Mouse (Mus musculus) ZHBTc4 (cell line): ENCODE data around the gene Dixdc1.

ENCODE experiments used
- DNase-seq: peaks from one replicate; pipeline ENCODE4 v3.0.0-alpha.2; 2011; ENCODE audit warnings: low read depth, low spot score

Dixdc1 gene

DNA sequence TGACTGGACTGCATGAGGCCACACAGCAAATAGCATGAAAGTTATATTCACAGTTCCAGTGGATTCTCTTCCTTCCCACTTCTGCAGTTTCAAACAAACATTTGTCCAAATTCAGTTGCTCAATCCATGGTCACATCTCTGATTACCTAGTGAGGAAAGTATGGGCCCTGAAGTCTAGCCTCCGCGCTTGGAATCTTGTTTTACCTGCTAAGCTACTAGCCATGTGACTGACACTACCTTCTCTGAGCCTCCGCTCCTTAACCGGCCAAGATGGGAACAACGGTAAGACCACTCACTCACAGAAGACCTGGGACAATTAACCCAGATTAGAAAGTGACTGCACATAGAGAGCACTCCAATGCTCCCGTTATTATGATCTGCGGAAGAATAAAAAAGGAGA lies 6.5 kb upstream of the Dixdc1 start:
- DNase-seq, result no peak

DNA sequence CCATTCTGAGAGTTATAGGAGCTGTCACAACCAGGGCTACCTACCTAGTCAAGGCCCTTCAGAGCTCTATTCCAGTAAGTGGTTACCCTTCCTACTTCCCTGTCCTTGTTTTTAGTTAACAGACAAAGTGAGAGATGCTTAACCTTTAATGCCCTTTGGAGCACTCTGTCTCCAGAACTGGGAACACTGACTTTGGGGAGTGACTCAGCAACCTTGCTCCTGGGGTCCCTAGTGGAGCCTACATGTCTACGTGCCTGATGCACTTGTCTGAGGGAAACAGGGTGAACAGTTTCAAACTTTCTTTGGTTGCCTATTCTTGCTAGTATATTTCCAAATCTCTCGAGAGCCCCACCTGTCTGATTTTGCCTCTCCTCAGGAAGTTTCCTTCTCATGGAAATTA lies 3.4 kb upstream of the Dixdc1 start:
- peak; percentile 31 for DNase-seq

DNA sequence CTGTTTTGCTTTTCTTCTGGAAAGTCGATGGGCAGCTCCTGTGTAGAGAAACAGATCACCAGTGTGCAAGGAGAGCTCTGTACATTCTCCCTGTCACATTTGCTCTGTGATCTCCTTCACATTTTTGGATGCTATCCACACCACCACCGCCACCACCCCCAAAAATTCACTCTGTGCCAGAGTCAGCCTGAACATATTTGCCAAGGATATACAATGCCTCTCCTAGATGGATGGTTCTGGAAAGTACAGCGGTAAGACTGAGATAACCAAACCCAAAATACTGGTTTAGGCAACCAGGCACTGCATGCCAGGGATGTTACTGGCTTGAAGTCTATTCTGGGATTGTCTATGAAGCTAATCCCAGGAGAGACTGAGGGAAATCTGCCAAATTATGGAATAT lies 2.9 kb upstream of the Dixdc1 start:
- DNase-seq, result no peak

DNA sequence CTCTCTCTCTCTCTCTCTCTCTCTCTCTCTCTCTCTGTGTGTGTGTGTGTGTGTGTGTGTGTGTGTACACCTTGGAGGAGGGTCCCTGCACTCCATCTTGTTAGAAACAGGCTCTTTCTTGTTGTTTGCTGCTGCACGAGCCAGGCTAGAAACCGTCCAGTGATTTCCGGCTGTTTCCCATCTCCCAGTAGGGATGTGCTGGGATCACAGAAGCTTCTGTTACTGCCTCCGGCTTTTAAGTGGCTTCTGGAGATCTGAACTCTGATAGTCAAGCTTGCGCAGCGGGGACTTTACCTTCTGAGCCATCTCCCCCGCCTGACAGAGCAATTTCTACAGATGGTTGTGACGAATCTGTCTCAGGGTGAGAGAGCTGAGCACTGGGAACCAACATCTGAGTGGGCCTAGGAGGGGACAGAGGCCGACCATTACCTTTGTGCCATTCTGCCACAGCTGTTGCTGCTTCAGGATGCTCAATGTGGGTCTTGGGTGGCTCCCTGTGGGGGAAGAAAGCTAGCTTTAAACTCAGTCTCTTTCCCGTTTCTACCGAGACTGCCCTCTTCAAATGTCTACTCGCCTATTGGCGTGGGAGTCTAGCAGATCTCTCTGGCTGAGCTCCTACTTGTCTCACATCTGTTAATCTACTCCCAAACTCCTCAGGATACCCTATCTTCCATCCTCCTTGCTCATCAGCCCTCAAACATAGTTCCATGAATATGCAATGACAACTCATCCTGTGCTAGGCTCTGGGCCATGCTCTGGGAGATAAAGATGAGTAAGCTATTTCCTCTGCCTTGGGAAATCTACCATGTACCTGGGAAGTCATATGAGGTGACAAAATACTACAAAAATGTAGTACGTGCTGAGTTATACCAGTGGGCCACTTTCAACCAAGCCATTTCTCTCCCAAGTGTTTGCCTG lies 1.8 kb upstream of the Dixdc1 start:
- DNase-seq, result peak; percentile 68

DNA sequence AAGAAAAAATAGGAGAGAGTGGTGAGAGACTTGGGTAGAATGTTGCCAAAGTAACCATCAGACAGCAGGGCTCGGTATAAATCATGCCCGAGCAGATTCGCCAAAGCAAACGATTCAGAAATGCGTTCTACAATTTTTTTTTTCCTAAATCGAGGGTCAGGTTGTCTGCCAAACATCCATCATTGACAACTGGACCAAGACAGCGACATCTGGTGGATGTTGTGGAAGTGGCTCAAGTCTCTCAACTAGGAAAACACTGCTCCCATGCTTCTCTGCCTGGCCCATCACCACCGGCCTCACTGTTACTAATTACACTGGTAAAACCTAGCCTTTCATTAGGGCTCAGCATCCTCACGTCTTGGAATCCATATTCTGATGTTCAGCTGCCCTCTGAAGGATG lies 4.3 kb downstream of the Dixdc1 start:
- DNase-seq, result peak; percentile 78

DNA sequence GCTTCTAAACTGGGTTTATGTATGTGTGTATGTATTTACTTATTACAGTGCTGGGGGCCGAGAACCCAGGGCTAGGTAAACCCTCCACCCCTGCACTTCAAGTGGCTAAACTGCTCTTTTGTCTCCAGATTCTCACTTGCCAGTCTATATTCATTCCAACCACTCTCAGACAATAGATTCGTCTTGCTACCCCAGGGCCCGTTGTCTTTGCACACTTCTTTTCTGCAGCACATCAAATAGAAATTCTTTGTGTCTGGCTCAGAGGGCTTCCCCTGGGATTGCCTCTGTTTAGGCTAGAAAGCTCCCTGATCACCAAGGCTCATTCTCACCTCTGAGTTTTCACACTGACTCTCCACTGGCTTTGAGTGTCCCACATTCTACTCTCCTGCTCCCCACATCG lies 6.8 kb downstream of the Dixdc1 start:
- DNase-seq, result peak; percentile 43

DNA sequence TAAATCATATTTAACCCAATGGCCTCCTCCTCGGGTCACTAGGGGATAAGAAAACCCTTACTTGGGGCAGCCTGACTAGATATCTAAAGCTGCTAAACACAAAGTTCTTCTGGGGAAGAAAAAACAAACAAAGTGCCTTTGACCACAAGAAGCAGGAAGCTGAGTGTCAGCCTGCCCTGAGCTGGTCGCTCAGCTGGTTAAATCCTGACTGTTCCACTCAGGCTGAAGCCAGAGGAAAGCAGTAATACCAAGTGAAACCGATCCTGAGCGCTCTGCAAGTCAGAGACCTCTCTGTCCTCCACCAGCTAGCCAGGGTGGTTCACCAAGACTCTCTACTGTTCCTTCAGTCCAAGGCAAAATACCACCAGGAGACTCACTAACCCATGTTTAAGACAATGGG lies 9.7 kb downstream of the Dixdc1 start:
- DNase-seq, result peak; percentile 56

DNA sequence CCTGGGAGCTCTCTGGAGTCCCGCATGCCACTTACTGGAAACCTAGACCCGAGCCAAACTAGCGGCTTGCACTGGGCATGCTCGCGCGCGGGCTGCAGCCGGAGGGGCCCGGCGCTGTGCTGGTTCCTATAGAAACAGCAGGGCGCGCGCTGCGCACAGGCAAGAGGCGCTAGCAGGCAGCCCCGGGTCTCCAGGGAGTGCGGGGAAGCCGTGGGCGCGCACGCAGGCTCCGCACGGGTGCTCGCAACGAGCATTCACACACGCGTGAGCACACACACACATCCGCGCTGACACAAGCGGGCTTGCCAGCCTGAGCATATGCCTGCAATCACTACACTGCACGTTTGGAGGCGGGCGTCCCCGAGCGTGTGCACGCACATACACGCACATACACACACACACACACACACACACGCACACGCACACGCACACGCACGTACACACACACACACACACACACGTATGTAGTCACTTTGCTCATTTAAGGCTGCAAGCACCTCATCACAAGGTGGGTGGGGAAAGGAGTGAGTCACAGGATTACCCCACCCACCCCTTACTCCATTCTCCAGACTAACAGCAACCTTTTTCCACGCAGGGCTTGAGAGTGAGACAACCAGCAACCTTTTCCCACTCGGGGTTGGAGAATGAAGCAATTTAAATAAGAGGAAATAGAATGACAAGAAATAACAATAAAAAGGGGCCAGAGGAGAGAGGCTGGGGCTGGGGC lies 11.2 kb downstream of the Dixdc1 start:
- DNase-seq, result peak; percentile 93

DNA sequence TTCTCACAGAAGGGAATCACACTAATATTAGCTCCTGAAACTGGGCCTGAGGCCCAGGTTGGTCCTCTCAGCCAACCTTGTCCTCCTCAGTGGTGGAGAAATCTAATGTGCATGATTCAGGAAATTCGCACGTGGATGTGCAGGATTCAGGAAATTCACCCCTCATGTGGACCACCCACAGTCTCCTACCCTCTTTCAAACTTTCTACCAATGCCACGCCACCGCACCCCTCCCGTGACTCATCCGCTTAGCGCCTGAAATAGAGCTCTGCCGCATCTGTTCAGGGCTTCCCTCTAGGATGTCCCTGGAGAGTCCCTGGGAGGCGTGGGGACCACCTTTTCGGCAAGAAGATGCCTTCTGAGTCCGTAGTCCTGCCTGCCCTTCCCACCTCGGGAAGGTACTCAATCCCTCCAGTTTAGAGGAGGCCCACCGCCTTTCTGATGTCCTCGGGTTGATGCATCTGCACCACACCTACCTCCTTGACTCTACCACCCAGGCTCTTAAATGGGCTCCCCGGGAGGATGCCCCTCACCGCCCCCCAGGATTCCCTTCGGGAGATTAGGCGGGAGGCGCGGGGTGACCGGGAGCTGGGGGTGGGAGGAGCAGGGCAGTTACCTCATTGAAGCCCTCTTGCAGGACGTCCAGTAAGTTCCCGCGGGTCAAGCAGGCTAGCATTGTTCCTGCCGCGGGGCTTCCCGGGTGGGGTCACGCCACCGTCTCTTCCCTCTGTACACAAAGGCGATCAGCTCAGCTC lies 12.0 kb downstream of the Dixdc1 start:
- DNase-seq, result peak; percentile 64

DNA sequence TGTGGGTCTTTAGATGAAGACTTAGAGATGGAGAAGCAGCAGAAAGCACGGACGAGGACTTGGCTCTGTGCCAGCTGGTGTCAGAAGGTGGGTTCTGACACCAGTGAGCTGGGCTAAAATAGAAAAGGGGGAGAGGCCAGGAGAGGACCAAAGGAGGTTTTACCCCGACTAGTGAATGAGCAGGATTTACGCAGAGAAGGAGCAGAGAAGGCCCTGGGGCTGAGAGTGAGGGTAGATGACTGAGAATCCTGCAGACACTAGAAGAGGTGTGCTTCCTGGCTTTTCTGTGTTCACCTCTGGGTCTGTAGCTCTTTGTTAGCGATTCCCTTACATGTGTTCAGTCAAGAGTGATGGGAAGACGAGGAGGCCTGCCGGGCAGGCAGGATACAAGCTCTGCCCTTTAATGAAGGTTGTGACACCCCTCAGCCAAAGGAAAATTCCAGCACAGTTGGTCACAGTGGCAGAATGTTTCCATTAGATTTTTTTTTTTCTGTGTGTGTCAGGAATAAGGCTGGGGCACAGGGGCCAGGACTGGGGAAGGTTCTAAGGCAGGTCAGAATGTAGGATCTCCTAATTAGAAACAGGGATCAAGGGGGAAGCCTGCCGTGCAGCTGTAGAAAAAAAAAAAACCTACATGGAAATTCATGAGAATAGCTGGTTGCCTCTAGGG lies 13.3 kb downstream of the Dixdc1 start:
- no peak for DNase-seq

DNA sequence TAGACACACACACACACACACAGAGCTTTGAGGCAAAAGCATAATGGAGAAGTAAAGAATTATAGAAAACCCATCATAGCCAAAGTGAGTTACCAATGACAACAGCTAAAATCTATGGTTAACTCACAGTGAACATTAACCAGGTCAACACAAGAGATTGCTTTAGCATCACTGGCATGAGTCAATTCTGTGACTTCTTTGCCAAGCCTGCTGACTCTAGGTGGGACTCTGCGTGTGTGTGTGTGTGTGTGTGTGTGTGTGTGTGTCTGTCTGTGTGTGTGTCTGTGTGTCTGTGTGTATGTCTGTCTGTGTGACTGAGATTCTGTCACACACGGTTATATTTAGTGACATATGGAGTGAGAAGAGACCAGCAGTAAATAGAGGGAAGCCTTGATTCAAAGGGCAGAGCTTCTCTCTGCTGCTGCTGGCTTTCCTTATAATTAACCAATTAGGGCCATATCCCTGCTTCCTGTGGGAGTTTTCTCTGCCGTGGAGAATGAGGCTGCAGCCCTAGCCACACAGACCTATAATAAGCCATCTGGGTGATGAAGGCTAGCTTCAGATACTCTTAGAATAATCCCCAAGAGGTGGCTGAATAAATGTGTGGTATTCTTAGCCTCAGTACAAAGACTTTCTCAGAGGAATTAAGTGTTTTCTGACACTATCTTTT lies 14.5 kb downstream of the Dixdc1 start:
- DNase-seq, result no peak

DNA sequence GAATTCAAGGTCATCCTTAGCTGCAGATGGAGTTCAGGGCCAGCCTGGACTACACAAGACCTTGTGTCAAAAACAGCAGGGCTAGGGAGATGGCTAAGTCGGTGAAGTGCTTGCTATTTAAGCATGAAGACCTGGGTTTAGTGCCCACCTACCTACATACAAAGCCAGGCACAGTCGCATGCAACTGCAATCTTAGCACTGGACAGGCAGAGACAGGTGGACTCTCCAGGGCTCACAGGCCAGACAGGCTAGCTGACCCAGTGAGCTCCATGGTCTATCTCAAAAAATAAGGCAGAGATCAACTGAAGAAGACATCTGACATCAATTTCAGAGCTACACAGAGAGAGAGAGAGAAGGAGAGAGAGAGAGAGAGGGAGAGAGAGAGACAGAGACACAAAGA lies 15.2 kb downstream of the Dixdc1 start:
- DNase-seq, result no peak

DNA sequence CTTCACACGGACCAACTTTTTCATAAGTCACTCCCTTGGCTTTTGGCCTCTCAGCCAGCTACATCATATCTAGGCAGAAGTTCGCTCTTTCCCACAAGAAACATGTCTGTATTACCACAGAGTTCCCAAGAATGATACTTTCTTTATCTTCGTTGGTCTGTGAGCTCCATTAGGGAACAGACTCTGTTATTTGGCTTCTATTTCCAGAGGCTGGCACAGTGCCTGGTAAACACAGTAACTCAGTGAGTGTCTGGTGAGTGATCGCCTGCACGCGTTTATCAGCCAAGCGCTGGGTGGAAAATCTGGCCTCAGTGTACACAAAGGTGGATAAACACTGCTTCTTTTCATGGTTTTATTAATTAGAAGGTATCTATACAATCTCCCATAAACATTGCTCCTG lies 15.9 kb downstream of the Dixdc1 start:
- no peak for DNase-seq

DNA sequence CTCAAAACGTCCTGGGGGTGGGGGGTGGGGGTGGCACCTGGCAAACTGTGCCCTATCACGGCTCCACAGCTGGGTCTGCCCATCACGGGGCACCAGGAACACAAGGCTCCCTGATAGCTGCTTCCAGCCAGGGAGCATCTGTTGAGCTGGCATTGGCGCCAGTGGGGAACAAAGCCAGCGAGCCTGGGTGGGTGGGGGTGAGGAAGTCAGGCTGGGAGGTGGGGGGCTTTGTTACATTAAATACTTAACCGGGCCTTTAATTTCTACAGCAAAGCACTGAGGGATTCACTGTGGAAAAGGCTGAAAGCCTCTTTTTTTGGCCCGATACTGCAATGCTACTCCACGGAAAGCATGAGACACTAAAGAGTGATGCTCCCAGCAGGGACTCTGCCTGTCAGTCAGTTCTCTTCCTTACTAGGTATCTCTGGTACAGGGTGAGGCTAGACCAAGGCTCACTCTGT lies 16.8 kb downstream of the Dixdc1 start:
- no peak for DNase-seq

DNA sequence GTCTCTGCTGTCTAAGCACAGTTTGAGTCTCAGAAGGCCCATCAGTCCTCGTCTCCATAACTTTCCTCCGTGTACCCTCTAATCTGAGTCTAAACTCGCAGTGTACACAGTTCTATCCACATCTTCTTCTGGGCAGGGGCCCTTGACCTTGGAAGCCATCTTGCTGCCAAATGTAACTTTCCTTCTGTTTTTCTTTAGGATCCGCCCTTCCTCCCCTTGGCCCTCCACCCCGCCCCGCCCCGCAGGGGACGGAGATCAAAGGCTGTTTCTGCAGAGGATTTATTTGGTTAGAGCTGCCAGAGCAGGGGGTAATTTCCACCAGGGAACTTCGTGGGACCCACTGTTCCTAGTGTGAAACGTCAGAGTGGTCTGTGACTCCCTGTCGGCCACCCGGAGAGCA lies 18.3 kb downstream of the Dixdc1 start:
- peak; percentile 67 for DNase-seq

DNA sequence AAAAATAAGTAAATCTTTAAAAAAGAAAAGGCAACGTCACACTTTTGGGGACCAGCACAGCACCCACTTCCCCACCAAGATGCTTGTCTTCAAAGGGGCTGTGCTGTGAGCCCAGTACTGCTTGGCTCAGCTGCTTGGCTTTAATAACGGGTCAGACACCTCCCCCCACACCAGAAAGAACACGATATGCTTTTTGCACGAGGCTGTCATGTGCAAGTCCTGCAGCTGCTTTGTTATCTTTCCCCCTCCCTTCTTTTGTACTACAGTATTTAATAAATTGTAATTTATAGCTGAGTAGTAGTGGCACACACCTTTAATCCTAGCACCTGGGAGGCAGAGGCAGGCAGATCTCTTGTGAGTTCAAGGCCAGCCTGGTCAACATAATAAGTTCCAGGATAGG lies 20.4 kb downstream of the Dixdc1 start:
- DNase-seq, result no peak

DNA sequence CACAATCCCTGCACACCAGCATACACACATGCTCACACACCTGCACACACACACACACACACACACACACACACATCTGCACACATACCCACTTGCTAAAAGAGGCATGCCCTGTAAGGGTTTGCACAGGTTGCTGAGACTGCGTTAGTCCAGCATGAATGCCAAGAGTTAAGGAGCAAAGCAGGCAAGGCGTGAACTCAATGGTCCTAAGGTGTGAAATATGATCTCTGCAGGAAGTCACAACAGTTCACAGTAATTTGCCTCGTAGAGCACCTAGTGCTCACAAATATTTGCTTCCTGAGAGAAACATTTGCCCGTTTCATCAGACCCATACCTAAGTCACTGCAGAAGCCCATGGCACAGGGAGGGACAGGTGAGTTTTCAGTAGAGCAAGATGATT lies 25.1 kb downstream of the Dixdc1 start:
- no peak for DNase-seq

DNA sequence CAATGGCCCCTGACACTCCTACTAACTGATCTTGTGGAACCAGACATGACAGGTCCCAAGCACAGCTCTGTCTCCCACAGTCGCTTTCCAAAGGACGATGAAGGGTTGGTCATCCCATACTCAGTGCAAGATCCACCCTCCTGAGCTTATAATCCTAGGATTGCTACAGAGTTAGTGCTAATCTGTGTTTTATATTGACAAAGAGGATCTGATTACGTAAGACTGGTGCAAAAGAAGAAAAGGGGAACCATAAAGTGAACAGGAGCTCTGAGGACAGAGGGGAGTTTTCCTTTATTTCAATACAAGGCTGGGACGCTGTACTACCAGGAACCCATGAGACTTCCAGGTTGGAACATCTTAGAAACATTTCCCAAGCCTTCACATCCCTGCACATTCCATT lies 28.0 kb downstream of the Dixdc1 start:
- no peak for DNase-seq

DNA sequence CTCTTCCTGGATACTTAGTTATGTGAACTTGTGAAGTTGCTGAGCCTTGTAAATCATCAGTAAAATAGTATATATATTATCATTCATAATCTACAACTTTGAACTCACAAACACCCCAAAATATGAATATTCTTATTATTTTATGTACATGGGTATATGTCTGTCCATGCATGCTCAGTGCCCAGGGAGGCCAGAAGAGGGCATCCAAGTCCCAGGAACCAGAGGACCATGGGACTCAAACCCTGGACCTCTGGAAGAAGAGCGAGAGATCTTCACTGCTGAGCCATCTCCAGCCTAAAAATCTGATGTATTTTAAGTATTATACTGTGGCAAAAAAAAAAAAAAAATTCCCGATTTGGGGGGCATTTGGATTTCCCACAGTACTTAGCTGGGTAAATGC lies 30.2 kb downstream of the Dixdc1 start:
- peak; percentile 53 for DNase-seq

DNA sequence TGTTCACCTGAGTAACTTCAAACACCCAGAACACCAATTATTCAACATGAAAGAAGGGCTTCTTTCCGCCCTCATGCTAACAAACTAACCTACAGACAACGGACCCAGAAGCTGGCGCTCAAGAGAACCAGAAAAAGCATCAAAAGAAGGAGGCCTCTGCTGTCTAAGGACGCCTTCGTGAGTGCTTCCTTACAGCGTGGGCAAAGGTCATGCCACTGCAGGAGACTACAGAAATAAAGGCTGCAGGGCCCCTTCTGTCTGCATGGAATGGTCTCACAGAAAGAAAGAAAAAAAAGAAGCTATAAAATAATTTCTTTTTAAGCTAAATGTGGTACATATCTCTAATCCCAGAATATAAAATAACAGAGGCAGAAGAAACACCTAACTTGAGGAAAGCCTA lies 34.4 kb downstream of the Dixdc1 start:
- no peak for DNase-seq
